Mouse (Mus musculus): ENCODE data around the gene Glt1d1. TPM values are rescaled to one million over a fixed set of nuclear protein-coding genes. Genes with fewer than 3 reads are reported as not detected.

Gene Glt1d1
- polyA plus RNA-seq, 1 experiment from 2014 or later: 1.7 TPM

- no peaks in the 10 kb centered on the region for H3K9me3 ChIP-seq (replicated peaks; ENCODE audit: control insufficient read depth, low read length, poor library complexity, severe bottlenecking)
- H3K4me1 ChIP-seq (ENCODE audit: control insufficient read depth, insufficient read depth, low read length): peaks cover 21% of the 10 kb centered on the region
- H3K27me3 ChIP-seq (ENCODE audit: control insufficient read depth, insufficient read depth, low read depth, low read length): no peaks in the 10 kb centered on the region
- H3K4me2 ChIP-seq (ENCODE audit: low read length): no peak overlapping the region
- H3K36me3 ChIP-seq (ENCODE audit: control insufficient read depth, insufficient read depth, low read length): peaks cover 6% of the 10 kb centered on the region
- H3K9ac ChIP-seq (ENCODE audit: low read depth, low read length): no peak overlapping the region
- 87% methylated on average over 7 of the region's 7 CpGs for WGBS
- no peak for ATAC-seq
- H3K4me3 ChIP-seq (ENCODE audit: low read depth, low read length): no peak overlapping the region
- no peak overlapping the region for H3K27ac ChIP-seq (ENCODE audit: low read length)
Observed at GRCm38 (mm10) chr5:127609191-127609714, 22.8 kb upstream of the Glt1d1 start.

GRCm38 (mm10) chr5:127610787-127611509, 21.1 kb upstream of the Glt1d1 start:
- Histone ChIP-seq H3K4me1 (ENCODE audit: control insufficient read depth, insufficient read depth, low read length) (peaks cover 38% of the 10 kb centered on the region), H3K9me3 (replicated peaks; ENCODE audit: control insufficient read depth, low read length, poor library complexity, severe bottlenecking) (no peaks in the 10 kb centered on the region), H3K4me2 (ENCODE audit: low read length) (no peak overlapping the region), H3K27ac (ENCODE audit: low read length) (no peak overlapping the region), H3K4me3 (ENCODE audit: low read depth, low read length) (no peak overlapping the region), H3K36me3 (ENCODE audit: control insufficient read depth, insufficient read depth, low read length) (peaks cover 6% of the 10 kb centered on the region; the same call in 1 of the 2 replicates), H3K27me3 (ENCODE audit: control insufficient read depth, insufficient read depth, low read depth, low read length) (no peaks in the 10 kb centered on the region), H3K9ac (ENCODE audit: low read depth, low read length) (no peak overlapping the region)
- WGBS: 84% methylated on average over 6 of the region's 6 CpGs
- no peak for ATAC-seq

DNA sequence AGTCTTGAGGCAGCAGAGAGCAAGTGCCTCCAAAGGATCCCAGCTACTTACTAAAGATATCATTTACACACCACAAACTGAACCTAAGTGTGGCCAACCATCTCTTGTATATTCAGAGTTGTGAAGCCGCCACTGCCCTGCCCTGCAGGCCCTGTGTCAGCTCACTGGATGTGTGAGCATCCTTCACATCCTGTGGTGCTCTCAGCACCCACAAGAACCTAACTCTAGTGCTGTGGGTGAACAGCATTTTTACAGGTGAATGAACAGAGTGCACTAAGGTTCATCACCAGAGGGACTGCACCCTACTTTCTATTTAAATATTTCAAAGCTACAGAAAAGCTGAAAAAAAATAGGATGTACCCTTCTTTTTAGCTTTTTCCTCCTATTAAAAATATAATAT, 20.2 kb upstream of the Glt1d1 start:
- 85% methylated on average over 1 of the region's 1 CpGs for WGBS
- Histone ChIP-seq H3K9ac (ENCODE audit: low read depth, low read length) (no peak overlapping the region), H3K4me1 (ENCODE audit: control insufficient read depth, insufficient read depth, low read length) (peaks cover 42% of the 10 kb centered on the region), H3K27ac (ENCODE audit: low read length) (no peak overlapping the region), H3K36me3 (ENCODE audit: control insufficient read depth, insufficient read depth, low read length) (peaks cover 4% of the 10 kb centered on the region; the same call in 1 of the 2 replicates), H3K4me3 (ENCODE audit: low read depth, low read length) (no peak overlapping the region), H3K27me3 (ENCODE audit: control insufficient read depth, insufficient read depth, low read depth, low read length) (no peaks in the 10 kb centered on the region), H3K4me2 (ENCODE audit: low read length) (no peak overlapping the region), H3K9me3 (replicated peaks; ENCODE audit: control insufficient read depth, low read length, poor library complexity, severe bottlenecking) (no peaks in the 10 kb centered on the region)
- ATAC-seq: no peak

DNA sequence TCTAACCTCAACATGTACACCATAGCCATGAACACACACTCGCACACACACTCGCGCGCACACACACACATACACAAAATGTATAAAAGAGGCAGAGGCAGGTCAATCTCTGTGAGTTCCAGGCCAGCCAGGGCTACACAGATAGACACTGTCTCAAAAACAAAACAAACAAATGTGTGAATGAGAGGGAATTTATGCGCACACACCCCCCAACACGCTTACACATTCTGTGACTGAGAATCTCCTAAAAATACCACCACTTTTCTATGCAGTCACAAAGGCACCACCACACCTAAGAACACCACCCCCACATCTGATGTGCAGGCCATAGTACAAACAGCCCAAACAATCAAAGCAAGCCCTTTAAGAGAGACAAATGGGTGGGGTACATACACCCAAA, 19.7 kb upstream of the Glt1d1 start:
- Histone ChIP-seq H3K9me3 (replicated peaks; ENCODE audit: control insufficient read depth, low read length, poor library complexity, severe bottlenecking) (no peaks in the 10 kb centered on the region), H3K4me3 (ENCODE audit: low read depth, low read length) (no peak overlapping the region), H3K27me3 (ENCODE audit: control insufficient read depth, insufficient read depth, low read depth, low read length) (no peaks in the 10 kb centered on the region), H3K27ac (ENCODE audit: low read length) (no peak overlapping the region), H3K4me1 (ENCODE audit: control insufficient read depth, insufficient read depth, low read length) (peaks cover 42% of the 10 kb centered on the region), H3K9ac (ENCODE audit: low read depth, low read length) (no peak overlapping the region), H3K4me2 (ENCODE audit: low read length) (no peak overlapping the region), H3K36me3 (ENCODE audit: control insufficient read depth, insufficient read depth, low read length) (peaks cover 4% of the 10 kb centered on the region; the same call in 1 of the 2 replicates)
- 96% methylated on average over 6 of the region's 6 CpGs for WGBS
- ATAC-seq: no peak

DNA sequence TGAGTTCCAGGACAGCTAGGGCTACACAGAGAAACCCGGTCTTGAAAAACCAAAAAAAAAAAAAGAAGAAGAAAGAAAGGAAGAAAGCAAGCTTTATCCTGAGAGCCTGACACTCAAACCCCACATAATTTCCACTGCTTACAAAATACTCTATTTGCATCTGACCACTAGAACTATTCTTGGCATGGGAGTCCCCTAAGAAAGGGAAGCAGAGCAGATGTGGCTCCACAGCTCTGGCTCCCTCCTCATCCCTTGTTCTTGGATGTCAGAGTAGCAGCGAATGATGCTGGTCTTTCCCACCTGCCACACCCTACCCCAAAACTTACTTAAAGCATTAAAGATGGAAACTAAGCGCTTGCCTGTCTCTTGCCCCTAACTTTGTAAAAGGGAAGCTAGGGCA, 16.6 kb upstream of the Glt1d1 start:
- H3K9ac ChIP-seq (ENCODE audit: low read depth, low read length): no peak overlapping the region
- H3K27ac ChIP-seq (ENCODE audit: low read length): no peak overlapping the region
- no peaks in the 10 kb centered on the region for H3K36me3 ChIP-seq (ENCODE audit: control insufficient read depth, insufficient read depth, low read length)
- ATAC-seq: no peak
- H3K4me1 ChIP-seq (ENCODE audit: control insufficient read depth, insufficient read depth, low read length): peaks cover 42% of the 10 kb centered on the region
- H3K4me3 ChIP-seq (ENCODE audit: low read depth, low read length): peak overlapping the region; percentile 98; the same call in 1 of the 2 replicates
- 82% methylated on average over 3 of the region's 3 CpGs for whole genome bisulfite sequencing
- peak overlapping the region; percentile 98 for H3K4me2 ChIP-seq (ENCODE audit: low read length)
- no peaks in the 10 kb centered on the region for H3K27me3 ChIP-seq (ENCODE audit: control insufficient read depth, insufficient read depth, low read depth, low read length)
- H3K9me3 ChIP-seq (replicated peaks; ENCODE audit: control insufficient read depth, low read length, poor library complexity, severe bottlenecking): no peaks in the 10 kb centered on the region

- H3K27ac ChIP-seq (ENCODE audit: low read length): no peak overlapping the region
- peak overlapping the region; percentile 98 for H3K9ac ChIP-seq (ENCODE audit: low read depth, low read length)
- peak overlapping the region; percentile 98 for H3K4me3 ChIP-seq (ENCODE audit: low read depth, low read length)
- H3K4me1 ChIP-seq (ENCODE audit: control insufficient read depth, insufficient read depth, low read length): peaks cover 35% of the 10 kb centered on the region
- H3K27me3 ChIP-seq (ENCODE audit: control insufficient read depth, insufficient read depth, low read depth, low read length): no peaks in the 10 kb centered on the region
- no peaks in the 10 kb centered on the region for H3K36me3 ChIP-seq (ENCODE audit: control insufficient read depth, insufficient read depth, low read length)
- ATAC-seq: no peak
- H3K9me3 ChIP-seq (replicated peaks; ENCODE audit: control insufficient read depth, low read length, poor library complexity, severe bottlenecking): no peaks in the 10 kb centered on the region
- 12% methylated on average over 4 of the region's 5 CpGs for WGBS
- peak overlapping the region; percentile 98 for H3K4me2 ChIP-seq (ENCODE audit: low read length)
Observed at GRCm38 (mm10) chr5:127616151-127616550, 15.9 kb upstream of the Glt1d1 start.

DNA sequence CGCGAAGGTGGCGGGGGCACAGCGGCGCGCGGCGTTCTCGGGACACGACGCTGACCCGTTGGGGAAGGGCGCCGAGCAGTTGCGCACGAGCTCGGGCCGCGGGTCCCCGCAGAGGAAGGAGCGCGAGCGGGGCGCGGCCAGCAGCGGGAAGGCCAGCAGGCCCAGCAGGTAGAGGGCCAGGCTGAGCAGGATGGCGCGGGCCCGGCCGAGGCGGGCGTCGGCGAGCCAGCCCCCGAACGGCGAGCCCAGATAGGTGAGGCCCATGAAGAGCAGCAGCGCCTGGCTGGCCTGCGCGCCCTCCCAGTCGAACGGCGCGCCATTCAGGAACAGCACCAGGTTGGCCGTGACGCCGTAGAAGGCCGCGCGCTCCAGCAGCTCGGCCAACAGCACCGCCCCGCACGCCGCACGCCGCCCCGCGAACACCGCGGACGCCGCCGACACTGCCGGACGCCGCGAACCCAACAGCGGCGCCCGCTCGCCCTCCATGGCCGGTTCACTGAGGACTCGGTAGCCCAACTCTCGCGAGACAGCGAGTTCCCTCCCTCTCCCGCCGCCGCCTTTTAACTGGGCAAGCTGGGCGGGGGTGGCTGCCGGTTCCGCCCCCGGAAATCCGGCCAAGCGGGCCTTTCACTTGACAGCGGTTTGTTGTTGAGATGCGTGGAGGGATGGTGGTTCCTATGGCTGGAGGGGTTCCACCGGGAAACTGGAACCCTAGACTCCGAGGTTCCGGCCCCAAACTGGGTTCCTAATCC, 15.0 kb upstream of the Glt1d1 start:
- H3K4me1 ChIP-seq (ENCODE audit: control insufficient read depth, insufficient read depth, low read length): peaks cover 28% of the 10 kb centered on the region
- under 1% methylated on average over 83 of the region's 91 CpGs for WGBS
- no peaks in the 10 kb centered on the region for H3K27me3 ChIP-seq (ENCODE audit: control insufficient read depth, insufficient read depth, low read depth, low read length)
- peak overlapping the region; percentile 86 for H3K27ac ChIP-seq (ENCODE audit: low read length)
- H3K4me3 ChIP-seq (ENCODE audit: low read depth, low read length): peak overlapping the region; percentile 98
- H3K9ac ChIP-seq (ENCODE audit: low read depth, low read length): peak overlapping the region; percentile 98
- H3K36me3 ChIP-seq (ENCODE audit: control insufficient read depth, insufficient read depth, low read length): no peaks in the 10 kb centered on the region
- no peaks in the 10 kb centered on the region for H3K9me3 ChIP-seq (replicated peaks; ENCODE audit: control insufficient read depth, low read length, poor library complexity, severe bottlenecking)
- ATAC-seq: peak; percentile 93
- peak overlapping the region; percentile 98 for H3K4me2 ChIP-seq (ENCODE audit: low read length)

DNA sequence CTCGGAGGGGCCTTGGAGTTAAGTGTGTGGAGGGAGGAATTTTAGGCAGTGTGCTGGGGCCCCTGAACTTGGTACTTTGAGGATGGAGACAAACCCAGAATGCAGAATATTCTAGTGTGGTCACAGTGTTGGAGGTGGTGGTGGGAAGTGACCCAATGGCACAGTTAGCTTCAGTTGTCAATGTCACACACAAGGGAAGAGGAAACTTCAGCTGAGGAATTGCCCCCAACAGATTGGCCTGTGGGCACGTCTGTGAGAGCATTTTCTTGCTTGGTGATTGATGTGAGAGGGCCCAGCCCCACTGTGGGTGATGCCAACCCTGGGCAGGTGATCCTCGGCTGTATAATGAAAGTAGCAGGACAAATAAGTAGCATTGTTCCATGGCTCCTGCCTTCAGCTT, 13.2 kb upstream of the Glt1d1 start:
- ATAC-seq: no peak
- Histone ChIP-seq H3K9me3 (replicated peaks; ENCODE audit: control insufficient read depth, low read length, poor library complexity, severe bottlenecking) (no peaks in the 10 kb centered on the region), H3K4me3 (ENCODE audit: low read depth, low read length) (no peak overlapping the region), H3K36me3 (ENCODE audit: control insufficient read depth, insufficient read depth, low read length) (no peaks in the 10 kb centered on the region), H3K4me2 (ENCODE audit: low read length) (no peak overlapping the region), H3K27ac (ENCODE audit: low read length) (no peak overlapping the region), H3K9ac (ENCODE audit: low read depth, low read length) (no peak overlapping the region), H3K27me3 (ENCODE audit: control insufficient read depth, insufficient read depth, low read depth, low read length) (no peaks in the 10 kb centered on the region), H3K4me1 (ENCODE audit: control insufficient read depth, insufficient read depth, low read length) (peaks cover 23% of the 10 kb centered on the region)
- 76% methylated on average over 3 of the region's 3 CpGs for whole genome bisulfite sequencing

DNA sequence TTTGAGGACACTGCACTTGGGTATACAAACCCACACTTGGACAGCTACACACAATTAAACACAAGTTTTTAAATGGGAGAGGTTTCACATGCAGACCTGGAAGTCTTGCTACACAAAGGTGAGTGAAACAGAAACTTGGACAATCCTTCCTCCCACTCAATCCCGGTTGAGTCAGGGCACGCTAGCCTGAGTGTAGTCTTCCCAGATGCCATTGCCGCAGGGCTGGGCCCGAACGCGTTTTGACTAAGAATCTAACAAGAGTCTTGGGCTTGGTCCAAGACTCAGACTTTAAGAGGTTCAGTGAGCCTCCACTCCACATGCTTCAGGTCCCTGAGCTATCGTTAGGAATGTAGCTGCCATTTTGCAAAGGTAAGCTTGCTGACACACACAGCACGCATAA, 11.7 kb upstream of the Glt1d1 start:
- Histone ChIP-seq H3K4me2 (ENCODE audit: low read length) (no peak overlapping the region), H3K27me3 (ENCODE audit: control insufficient read depth, insufficient read depth, low read depth, low read length) (no peaks in the 10 kb centered on the region), H3K4me3 (ENCODE audit: low read depth, low read length) (no peak overlapping the region), H3K4me1 (ENCODE audit: control insufficient read depth, insufficient read depth, low read length) (peaks cover 10% of the 10 kb centered on the region), H3K27ac (ENCODE audit: low read length) (no peak overlapping the region), H3K9me3 (replicated peaks; ENCODE audit: control insufficient read depth, low read length, poor library complexity, severe bottlenecking) (no peaks in the 10 kb centered on the region), H3K9ac (ENCODE audit: low read depth, low read length) (no peak overlapping the region), H3K36me3 (ENCODE audit: control insufficient read depth, insufficient read depth, low read length) (no peaks in the 10 kb centered on the region)
- no peak for ATAC-seq
- WGBS: 83% methylated on average over 8 of the region's 8 CpGs
